Mouse (Mus musculus): ENCODE measurements around the gene Dis3.

The Dis3 gene

DNA sequence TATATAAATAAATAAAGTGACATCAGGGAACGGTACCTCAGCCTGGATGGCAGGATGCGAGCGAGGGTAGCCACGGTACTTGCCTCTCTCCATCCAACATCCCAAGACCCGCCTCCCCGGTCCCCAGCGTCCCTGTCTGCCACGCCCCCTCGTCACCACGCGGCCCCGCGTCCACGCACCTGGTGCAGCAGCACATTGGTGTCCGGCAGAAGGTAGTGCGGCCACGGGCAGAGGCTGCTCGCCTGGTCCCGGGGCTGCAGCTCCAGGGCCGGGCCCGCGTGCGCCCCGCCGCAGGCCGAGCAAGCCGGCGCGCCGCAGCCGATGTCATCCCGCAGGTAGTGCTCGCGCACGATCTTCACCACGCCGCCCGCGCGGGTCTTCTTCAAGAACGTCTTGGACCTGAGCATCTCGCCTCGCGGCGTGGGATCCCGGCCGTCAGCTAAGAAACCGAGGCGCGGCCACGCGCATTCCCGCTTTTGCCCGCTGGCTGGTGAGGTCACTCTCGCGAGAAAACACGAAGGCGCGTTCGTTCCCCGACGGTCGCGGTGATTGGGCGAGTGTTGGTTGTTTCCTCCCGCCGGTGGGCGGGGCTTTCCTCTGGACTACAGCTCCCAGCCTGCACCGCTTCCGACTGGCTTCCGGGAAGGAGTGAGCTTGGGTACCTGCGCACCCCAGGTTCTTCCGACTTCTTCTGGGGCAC is at the start of gene Dis3, which contains the start of gene Pibf1:
Gene Dis3, minus strand, starts transcription at position 504 of the 700 bp plus-strand sequence.
Gene Pibf1, plus strand, starts transcription at position 158 of the 700 bp plus-strand sequence.
- peak; percentile 99 for DNase-seq (ENCODE audit: low spot score)

DNA sequence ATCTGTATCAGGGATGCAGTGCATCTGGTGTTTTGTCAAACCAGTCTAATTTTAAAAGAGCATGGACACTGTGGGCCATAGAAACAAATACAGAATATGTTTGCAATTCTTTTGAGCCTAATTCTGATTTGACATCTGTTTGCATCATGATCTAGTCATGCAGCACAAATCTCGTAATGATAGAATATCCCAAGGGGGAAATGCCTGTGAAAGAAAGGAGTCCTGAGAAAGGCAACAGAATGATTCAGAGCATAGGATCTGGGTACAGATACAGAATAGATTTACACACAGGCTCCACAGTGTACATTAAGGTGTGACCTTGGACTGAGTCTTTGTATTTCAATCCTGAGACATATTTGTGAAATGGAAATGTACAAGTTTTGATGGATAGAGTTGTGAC is 47.3 kb upstream of the Dis3 start:
- DNase-seq (ENCODE audit: low spot score), result no peak

DNA sequence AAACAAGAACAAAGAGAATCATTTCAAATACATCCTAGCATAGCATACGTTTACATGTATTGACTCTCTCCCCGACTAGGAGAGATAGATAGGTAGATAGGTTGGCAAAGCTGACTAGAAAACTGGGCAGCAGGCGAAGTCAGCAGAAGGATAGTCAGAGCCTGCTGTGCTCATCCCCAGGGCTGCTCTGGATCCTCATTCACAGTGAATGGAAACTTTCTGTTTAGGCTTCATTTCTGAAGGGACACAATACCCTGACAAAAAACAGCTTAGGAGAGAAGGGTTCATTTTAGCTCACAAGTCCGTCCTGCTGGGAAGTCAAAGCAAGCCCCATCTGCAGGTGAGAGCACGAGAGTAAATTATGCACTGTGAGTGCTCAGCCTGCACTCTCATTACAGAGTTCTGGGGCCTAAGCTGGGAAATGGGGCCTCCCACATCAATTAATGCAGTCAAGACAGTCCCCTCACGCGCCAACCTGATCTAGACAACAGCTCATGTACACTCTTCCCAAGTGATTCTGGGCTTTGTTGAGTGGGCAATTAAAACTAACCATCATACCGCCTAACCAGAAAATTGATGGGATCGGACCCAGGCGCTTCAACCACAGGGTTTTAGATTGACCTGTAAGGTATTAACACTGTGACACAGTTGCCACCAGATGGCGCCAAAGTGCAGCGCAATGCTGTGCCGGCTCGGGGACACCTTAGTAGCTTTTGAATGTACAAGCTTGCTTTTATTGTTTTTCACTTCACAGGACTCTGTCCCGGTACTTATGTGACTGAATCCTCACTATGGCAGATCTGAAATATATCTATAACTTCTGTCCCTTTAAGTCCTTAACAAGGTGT is 42.4 kb upstream of the Dis3 start:
- peak; percentile 89 for DNase-seq (ENCODE audit: low spot score)

DNA sequence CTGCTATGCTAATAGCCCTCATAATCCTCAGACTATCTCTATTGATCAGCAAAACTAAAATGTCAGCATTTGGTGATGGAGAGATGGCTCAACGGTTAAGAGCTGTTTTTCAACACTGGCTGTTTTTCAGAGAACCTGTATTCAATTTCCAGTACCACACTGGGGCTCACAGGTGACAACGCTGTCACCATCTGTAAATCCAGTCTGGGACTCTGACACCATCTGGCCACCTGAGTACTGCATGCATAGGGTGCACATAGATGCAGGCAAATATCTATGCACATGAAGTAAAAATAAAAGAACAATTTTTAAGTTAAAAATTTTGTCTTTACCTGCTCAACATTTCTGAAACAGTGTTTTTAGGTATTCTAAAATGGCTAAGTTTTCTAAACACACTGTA is 40.5 kb upstream of the Dis3 start:
- DNase-seq (ENCODE audit: low spot score), result no peak

DNA sequence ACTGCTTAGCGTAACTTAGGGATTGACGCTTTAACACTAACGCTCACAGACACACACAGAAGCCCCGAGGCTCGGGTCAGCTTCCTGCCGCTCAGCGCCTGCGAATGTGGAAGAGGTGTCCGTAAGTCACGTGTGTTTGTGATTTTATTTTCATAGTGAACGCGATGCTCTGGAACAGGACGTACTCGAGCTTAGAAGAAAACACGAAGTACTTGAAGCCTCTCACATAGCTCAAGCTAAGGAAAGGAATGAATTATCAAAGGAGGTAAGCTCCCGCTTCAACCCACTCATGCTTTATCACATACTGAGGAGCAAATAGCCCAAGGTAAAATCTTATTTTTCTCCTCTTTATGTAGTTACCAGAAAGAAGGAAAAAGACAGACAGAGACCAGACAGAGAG is 36.7 kb upstream of the Dis3 start:
- DNase-seq (ENCODE audit: low spot score), result no peak

DNA sequence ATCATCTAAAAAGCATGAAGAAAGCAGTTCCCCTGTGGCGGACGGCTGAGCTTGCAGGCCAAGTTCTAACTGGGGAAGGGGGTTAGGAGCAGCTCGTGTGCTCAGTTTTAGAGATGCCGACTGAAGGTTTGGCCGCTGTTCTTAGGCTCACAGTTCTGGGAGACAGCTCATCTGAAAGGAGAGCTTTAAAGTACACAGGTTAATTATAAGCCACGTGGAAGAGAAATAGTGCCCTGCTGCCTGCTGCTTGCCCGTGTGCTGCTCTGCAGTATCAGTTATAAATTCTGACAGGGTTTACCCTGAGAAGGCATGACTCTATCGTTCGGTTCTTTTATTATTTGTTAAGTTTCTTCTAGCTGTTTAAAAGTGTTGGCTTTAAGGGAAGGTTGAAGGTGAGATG is 36.2 kb upstream of the Dis3 start:
- DNase-seq (ENCODE audit: low spot score), result no peak

DNA sequence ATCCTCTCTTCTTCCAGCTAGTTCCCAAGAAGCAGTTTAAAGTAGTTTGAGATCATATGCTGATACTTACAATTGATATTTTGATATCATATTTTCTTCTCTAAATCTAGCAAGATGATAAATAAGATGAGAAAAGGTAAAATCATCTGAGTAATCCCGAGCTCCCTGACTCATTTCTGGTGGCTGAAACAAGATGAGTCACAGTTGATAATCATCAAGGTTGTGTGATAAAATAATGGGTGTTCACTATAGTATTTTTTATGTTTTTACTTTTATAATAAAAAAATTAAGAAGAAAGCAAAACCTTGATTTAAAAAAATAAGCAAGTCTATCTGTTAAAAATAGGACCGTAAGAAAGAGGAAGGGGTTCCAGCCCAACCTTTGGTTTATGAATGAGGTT is 34.5 kb upstream of the Dis3 start:
- DNase-seq (ENCODE audit: low spot score), result no peak

DNA sequence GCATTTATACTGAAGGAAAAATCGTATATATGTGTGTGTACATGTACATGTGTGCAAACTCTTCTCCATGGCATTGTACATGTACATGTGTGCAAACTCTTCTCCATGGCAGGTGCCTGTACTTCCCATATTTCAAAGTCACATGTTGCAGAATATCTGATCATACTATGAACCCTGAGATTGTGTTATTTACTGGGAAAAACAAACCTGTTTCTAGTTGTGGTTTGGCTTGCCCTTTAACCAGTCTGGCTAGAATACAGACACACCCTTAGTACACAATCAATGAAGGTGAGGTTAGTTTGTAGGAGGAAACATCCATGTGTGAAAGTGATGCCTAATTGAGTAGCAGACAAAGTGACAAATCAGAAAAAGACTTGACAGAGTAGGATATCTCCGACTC is 29.5 kb upstream of the Dis3 start:
- no peak for DNase-seq (ENCODE audit: low spot score)

DNA sequence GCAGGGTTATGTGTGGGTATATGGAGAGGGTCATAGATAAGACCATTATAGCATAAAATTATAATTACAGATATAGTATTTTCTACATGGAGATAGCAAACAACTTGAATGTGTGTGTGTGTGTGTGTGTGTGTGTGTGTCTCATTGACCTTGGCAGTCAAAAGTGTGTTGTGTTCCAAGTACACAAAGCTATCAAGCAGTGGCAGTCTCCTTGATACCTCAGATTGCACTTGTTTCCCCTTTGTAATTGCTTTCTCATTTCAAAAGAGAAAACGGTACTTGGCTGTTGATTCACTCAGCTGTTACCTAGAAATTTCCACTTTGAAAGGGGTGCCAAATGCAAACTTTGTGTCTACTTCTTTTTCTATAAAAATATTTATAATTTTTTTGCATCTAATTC is 27.9 kb upstream of the Dis3 start:
- DNase-seq (ENCODE audit: low spot score), result no peak

DNA sequence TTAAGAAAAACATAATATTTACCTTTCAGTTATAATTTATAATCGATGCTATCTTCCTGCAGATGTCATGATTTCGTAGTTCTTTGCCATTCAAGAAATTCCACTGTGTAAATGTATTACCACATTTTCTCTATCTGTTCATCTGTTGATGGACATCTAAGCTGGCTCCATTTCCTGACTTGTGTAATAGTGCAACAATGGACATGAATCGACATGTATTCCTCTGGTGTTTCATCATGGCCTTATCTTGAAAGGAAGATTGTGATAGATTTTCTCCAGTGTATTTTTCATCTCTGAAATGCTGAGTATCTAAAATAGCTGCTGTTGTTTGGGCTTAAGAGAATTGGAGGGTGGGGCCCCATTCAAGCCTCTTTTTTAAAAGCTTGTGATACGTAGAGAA is 27.1 kb upstream of the Dis3 start:
- peak; percentile 11 for DNase-seq (ENCODE audit: low spot score)

DNA sequence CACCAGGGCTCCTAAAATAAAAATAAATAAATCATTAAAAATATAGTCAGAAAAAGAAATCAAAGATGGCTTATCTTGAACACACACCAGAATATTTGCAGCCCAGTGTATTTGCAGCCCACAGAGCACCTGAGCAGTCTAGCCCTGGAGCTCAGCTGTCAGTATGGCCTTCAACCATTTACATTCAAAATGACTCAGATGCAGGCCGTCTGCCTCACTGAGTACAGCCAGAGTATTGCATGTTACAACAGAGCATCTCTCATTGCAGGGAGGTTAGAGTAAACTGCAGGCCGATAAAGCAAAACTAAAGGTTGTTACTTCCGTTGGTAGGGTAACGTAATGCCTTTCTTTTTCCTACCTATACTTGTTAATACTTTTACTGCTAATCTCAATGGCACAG is 24.5 kb upstream of the Dis3 start:
- DNase-seq (ENCODE audit: low spot score), result no peak

DNA sequence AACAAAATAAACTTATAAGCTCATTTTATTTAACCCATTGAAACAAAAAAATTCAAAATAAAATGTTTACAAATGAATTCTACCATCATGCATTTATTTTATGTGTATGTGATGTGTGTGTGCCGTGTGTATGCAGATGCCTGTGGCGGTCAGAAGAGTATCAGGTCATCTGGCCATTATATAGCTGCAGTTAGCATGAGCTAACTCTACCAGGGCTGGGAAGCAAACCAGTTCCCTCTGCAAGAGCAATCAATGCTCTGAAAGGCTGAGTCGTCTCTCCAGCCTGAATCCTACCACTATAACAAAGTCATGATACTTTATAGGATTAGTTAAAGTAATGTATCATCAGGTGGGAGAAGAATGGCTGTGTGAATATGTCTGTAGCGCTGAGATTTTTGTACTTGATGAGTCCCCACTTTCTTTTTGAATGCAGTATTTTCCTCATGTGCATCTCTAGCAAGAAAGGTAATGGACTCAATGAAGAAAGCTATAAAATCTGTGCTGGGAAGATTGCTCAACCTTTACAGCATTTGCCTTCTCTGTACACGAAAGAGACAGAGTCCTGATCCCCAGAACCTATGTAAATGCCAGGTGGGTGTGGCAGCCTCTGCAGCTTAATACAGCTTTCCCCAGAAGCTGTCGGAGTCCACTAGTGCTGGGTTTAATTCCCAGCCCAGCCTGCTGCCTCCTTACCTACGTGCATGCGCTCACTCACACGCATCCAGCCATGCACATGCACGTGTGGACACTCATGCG is 22.2 kb upstream of the Dis3 start:
- DNase-seq (ENCODE audit: low spot score), result no peak

DNA sequence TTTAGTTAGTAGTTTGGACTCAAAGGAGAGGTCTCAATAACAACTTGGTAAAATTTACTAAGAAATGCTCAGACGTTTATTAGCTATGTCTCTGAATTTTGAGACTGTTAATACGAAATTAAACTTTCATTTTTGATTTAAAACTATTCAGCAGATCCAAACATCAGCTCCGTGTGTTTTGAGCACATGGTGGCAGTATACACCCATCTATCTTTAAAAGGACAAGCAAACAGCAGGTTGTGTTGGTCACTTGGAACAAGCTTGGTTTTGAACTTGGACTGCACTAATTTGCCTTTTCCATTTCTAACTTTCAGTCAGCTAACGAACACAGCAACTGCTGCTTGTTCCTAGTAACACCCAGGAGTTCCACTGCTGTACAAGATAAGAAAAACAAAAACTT is 18.0 kb upstream of the Dis3 start:
- DNase-seq (ENCODE audit: low spot score), result no peak

DNA sequence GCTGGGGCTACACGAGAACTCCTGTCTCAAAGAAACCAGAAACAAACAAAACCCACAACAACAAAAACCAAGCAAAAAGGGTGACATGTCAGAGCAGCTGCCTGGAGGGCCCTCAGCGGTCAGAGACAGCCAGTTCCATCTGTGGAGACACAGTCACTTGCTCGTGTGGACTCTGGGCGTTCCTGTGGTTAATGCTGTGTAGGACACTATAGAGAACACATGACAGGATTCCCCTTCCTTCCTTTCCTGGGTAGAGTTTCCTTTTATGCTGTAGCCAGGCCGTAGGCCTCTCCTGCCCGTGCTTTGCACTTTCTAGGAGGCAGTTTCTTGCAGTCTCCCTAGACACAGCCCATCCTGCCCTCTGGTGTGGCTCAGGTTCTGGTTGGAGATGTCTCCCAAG is 9.2 kb upstream of the Dis3 start:
- DNase-seq (ENCODE audit: low spot score), result no peak

DNA sequence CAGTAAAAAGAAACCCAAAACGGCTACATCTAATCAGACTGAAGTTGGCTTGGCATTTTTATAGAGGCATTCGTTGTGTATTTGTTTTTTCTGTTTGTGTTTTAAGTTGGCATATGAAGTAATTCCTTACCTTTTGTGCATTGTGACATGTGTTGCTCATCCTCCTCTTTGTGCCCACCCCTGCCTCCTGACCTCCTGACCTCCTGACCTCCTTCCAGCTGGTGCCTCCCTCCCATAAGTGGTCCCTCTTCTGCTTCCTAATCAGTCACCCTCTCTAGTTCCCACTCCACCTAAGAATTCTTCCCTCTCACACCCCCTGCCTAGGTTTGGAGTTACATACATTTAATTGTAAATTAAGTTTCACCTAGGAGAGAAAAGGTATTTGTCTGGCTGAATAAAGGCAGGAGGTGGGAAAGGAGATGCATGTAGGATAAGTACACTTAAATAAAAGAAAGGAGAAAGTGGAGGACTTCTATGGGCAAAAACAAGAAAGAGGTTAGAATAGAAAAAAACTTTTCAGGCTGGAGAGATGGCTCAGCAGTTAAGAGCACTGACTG is 8.1 kb upstream of the Dis3 start:
- no peak for DNase-seq (ENCODE audit: low spot score)

DNA sequence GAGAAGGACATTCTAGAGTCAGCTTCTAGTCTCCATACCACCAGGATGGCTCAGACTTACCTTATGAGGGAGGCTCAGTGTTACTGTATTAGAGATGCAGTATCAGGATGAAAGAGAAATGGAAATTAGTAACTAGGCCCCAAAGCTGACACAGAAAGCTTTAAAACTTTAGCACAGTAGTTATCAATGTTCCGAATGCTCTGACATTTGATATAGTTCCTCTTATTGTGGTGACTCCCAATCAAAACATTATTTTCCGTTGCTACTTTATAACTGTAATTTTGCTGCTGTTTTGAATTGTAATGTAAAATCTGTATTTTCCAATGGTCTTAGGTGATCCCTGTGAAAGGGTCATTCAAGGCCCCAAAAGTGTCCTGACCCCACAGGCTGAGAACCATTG is 7.1 kb upstream of the Dis3 start:
- no peak for DNase-seq (ENCODE audit: low spot score)

DNA sequence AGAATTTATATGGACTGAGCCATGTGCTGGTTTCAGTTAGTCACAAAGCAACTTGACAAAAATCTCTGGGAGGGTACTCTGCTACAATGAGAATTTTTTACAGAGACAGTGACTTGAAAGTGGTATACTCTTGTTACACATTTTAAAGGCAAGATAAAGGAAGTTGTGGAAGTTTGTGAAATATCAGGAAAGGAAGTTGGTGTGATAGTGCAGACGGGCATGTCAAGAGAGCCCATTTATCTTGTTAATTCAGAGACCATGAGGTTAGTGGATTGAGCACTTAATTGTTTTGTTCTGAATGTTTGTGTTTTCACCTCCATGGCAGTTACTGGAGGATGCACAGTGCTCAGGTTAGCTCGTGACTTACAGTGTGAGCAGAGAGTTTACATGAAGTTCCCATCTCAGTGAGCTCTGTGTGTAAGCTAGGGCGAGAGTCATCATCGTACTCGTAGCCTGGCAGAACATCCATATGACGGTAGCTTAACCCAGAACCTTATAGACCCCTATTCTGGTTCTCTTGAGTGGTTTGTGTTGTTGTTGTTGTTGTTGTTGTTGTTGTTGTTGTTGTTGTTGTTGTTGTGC is 5.1 kb upstream of the Dis3 start:
- DNase-seq (ENCODE audit: low spot score), result no peak

DNA sequence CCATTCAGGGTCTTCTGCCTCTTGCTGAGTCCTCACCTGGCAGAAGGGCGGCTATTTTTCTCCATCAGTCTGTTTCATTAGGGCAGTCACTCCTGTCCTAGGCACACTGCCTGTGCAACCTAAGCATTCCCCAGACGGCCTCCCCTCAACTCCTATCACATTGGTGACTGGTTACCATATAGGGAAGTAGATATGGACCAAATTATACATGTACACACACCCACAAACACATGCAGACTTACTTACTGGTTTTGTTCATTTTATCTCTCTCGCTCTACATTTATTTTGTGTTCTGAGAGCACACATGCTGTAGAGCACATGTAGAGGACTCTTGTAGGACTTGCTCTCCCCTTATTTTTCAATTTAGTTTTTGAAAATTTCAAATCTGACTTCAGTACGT is 3.5 kb upstream of the Dis3 start:
- DNase-seq (ENCODE audit: low spot score), result no peak

DNA sequence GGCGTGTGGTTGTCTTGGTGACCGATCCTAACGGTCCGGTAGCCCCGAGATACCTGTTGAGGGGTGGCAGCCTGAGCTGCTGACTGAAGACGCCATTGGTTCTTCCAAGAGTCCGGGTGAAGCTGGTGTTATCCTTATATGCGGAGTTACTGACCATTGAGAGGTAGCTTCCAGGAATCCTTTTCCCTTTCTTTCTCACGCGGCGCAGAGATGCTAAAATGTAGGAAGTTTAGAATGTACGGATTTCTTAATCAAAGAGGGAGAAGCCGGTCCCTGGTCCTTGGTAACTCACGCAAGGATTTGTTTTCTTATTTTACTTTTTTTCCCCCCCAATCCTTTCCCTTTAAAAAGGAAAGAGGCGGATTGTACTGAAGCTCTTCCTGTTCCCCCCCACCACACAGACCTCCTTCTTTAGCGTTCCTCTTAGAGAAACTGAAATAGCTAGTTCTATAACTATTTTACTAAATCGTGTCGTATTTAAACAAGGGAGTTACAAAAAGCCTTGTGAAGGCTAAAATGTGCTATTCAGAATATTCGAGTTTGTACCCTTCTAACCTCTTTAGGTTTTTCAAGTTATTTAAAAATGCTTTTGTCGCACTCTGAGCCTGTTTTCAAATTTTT is 507 bp upstream of the Dis3 start:
- no peak for DNase-seq (ENCODE audit: low spot score)

DNA sequence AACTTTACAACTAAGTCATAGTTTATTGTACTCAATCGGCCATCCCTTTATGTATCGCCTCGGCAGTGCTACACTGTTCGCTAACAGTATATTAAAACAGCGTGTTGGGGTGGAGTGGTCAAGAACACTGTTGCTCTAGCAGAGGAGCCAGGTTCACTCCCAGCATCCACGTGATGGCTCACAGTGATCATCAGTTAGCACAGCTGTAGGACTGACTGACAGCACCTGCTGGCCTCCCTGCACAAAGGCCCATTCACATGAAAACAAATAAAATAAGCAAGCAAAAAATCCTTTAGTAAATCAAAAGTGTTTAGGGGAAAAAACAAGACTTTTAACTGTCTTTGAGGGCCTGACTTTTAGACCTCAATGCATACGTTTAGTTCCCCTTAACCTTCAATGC is 10.6 kb downstream of the Dis3 start:
- DNase-seq (ENCODE audit: low spot score), result no peak

DNA sequence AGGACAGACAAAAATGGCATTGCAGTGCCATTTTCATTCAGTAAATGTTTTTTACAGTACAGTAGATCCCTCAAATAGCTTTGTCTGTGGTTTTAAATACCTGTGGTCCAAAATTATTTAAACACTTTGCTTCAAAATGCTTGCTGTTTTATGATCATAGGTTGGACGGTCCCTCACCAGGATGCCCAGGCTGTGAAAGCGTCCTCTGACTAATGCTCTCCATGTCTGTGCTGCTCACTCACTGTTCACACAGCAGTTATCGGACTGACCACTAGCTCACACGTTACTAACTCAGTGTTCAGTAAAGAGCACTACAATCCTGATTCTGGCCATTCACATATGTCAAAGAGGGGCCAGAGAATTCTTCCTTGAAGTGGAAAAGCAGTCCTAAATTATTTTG is 28.4 kb downstream of the Dis3 start:
- DNase-seq (ENCODE audit: low spot score), result no peak

DNA sequence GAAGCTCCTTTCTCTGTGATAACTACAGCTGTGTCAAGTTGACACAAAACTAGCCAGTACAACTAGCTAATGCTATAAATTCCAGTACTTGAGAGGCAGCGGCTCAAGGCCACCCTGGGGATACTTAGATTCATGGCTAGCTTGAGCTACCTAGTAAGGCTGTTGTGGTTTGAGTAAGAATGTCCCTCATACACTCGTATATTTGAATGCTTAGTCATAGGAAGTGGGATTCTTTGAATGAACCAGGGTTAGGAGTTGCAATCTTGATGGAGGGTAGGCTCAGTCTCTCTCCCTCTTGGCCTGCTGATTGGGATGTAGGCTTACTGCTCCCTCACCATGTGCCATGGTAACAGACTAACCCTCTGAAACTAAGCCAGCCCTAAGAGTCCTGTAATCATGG is 36.5 kb downstream of the Dis3 start:
- no peak for DNase-seq (ENCODE audit: low spot score)

Measured in urinary bladder, postnatal 14 days (tissue).